Mouse (Mus musculus) lung, postnatal 0 days (tissue): ENCODE results near the gene Serhl.

Source experiments
- CTCF ChIP-seq: IDR thresholded peaks from 2 replicates; pipeline ENCODE4 v1.5.1; 2016; ENCODE audit warnings: antibody characterized with exemption, mild to moderate bottlenecking
- EP300 ChIP-seq: IDR thresholded peaks from 2 replicates; pipeline ENCODE4 v1.6.1; 2016; ENCODE audit warnings: antibody characterized with exemption, mild to moderate bottlenecking, control low read depth

DNA sequence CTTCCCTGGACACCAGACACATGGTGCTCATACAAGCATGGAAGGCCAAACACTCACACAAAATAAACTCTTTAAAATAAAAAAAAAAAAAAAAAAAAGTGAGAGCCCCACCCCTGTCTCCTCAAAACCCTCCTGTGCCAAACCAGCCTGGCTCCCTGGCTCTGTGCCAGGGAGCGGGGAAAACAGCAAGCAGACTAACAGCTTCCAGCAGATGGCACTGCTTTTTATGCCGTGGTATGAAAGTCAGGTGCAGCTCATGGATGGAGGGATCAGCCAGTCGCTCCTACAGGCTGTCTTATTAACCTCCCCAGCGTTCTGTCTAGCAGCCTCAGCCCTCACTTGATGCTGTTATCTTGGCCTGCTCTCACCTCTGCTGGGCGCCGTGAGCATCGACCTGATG lies 29.1 kb downstream of the Serhl start:
- TF ChIP-seq CTCF: peak; percentile 63
- no peak for TF ChIP-seq EP300
